In the genomic region with DNA sequence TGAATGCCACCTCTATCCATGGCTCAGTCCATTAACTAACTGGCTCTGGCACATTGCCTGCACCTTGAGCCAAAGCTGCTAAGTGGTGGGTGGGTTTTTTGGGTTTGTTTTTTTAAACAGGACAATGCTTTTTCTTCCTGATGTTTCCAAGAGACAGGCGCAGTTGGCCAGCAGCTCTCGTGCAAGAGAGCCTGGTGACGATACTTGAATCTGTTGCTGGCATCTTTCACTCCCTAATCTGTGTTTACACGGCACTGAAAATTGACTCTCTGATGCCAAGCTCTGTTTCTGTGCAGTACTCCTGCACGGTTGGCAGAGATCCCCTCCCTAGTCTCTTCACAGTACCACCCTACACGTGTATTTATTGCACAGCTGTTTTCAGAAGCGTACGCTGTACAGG, we compare ENCODE assay signal across 9 mouse cellular contexts. TPM values are rescaled to one million over a fixed set of nuclear protein-coding genes. Genes with fewer than 3 reads are reported as not detected.
A peak's percentile ranks its signal among the peaks of the same experiment; 100 is the strongest.
DNase-seq lines count a peak whose midpoint lies in the region; ATAC-seq lines count a peak whose summit lies in the region.
"Had no signal": no experiment of that assay in that cellular context is flagged by ENCODE, and none has a peak within 500 bp of the region (broad histone marks: within the 10 kb centered on the region; RNA-seq: fewer than 3 reads in every experiment).

No protein-coding gene starts in this region.

- ATAC-seq in hindbrain, embryonic 15.5 days (ENCODE audit: low FRiP score, low read depth), result peak; percentile 80
- no peak for ATAC-seq in hindbrain, embryonic 12.5 days (ENCODE audit: low FRiP score)
- ATAC-seq in granulocyte monocyte progenitor cell, adult 5-6 weeks (replicated peaks; ENCODE audit: poor library complexity, severe bottlenecking), result no peak
- no peak for ATAC-seq in erythroid progenitor cell, adult 5-6 weeks (replicated peaks; ENCODE audit: low FRiP score, poor library complexity, severe bottlenecking)

- no peak overlapping the region for H3K4me3 ChIP-seq in hindbrain, embryonic 15.5 days
- no peak overlapping the region for H3K4me3 ChIP-seq in hindbrain, embryonic 12.5 days
- H3K4me3 ChIP-seq: limb, embryonic 13.5 days had no signal

- H3K27ac ChIP-seq in hindbrain, embryonic 15.5 days (replicated peaks), result peak overlapping the region; percentile 62
- no peak overlapping the region for H3K27ac ChIP-seq in hindbrain, embryonic 12.5 days
- H3K27ac ChIP-seq: limb, embryonic 13.5 days had no signal

- no peak overlapping the region for H3K9ac ChIP-seq in hindbrain, embryonic 15.5 days
- H3K9ac ChIP-seq in hindbrain, embryonic 12.5 days, result no peak overlapping the region
- H3K9ac ChIP-seq: limb, embryonic 13.5 days had no signal

- H3K4me2 ChIP-seq in hindbrain, embryonic 15.5 days, result peak overlapping the region; percentile 30
- no peak overlapping the region for H3K4me2 ChIP-seq in hindbrain, embryonic 12.5 days (replicated peaks)
- H3K4me2 ChIP-seq: limb, embryonic 13.5 days had no signal

- no peaks in the 10 kb centered on the region for H3K27me3 ChIP-seq in hindbrain, embryonic 15.5 days
- no peaks in the 10 kb centered on the region for H3K27me3 ChIP-seq in hindbrain, embryonic 12.5 days
- H3K27me3 ChIP-seq: limb, embryonic 13.5 days had no signal

- H3K9me3 ChIP-seq in hindbrain, embryonic 15.5 days, result no peaks in the 10 kb centered on the region
- H3K9me3 ChIP-seq in hindbrain, embryonic 12.5 days (replicated peaks), result no peaks in the 10 kb centered on the region
- H3K9me3 ChIP-seq: limb, embryonic 13.5 days had no signal

- H3K4me1 ChIP-seq in hindbrain, embryonic 15.5 days (replicated peaks), result peaks cover 8% of the 10 kb centered on the region
- no peaks in the 10 kb centered on the region for H3K4me1 ChIP-seq in hindbrain, embryonic 12.5 days
- H3K4me1 ChIP-seq: limb, embryonic 13.5 days had no signal

- DNase-seq in cerebellum, adult 11-12 months, result peak; percentile 22
- peak; percentile 30 to 43 for DNase-seq in frontal cortex, postnatal 36 days (ENCODE audit: low spot score in 2 of 2)
- DNase-seq in left cerebral cortex, postnatal 36 days (ENCODE audit: low spot score in 2 of 2), result peak; percentile 18 to 33
- DNase-seq in right cerebral cortex, postnatal 4 days, result peak; percentile 59

- 37% methylated on average over 8 of the region's 8 CpGs for WGBS in hindbrain, embryonic 15.5 days
- WGBS in hindbrain, embryonic 12.5 days, result 86% methylated on average over 8 of the region's 8 CpGs

- intact Hi-C loops in left cerebral cortex, postnatal 36 days (cut with DNase I), result loop anchor here (5.0 kb wide), 1 partner anchor 52 kb away; no protein-coding TSS in a partner anchor

- H3K36me3 ChIP-seq in hindbrain, embryonic 15.5 days, result 0 out of 2 replicates have a peak, but pooled peaks cover 3% of the 10 kb centered on the region
- peaks cover 3% of the 10 kb centered on the region; the same call in 1 of the 2 replicates for H3K36me3 ChIP-seq in hindbrain, embryonic 12.5 days

RNA-seq across cellular contexts. Expression of gene Chrm4, which starts 56.3 kb away (rescaled TPM):
- polyA plus RNA-seq in hindbrain, embryonic 15.5 days (2015; fragmentation: Nextera tagmentation; extraction: Ambion mirVana), result 0.87 and 1.2 TPM in 2 replicates
- polyA plus RNA-seq in hindbrain, embryonic 12.5 days (2016; fragmentation: Nextera tagmentation; extraction: Ambion mirVana), result 0.77 and 1.0 TPM in 2 replicates
- 10 to 100 TPM; 44.0 to 51.3 TPM for total RNA-seq in left cerebral cortex, postnatal 36 days (2021)
- total RNA-seq in granulocyte monocyte progenitor cell, adult 5-6 weeks (2014; fragmentation: Nextera tagmentation), result not detected in 2 replicates
- 0.26 TPM in 1 of 2 replicates, not detected in the other for total RNA-seq in granulocyte monocyte progenitor cell, adult 5-6 weeks (2017)
- total RNA-seq in erythroid progenitor cell, adult 5-6 weeks (2015; ENCODE audit: low replicate concordance), result 1.3 TPM in 1 of 2 replicates, not detected in the other
- total RNA-seq in erythroid progenitor cell, adult 5-6 weeks (2017; ENCODE audit: low replicate concordance), result not detected in 2 replicates

Comparison
In these comparisons a context has a peak if more than half of its experiments do, and no peak if none do; other contexts are left out.
1. RNA of gene Chrm4, which starts 56.3 kb away (total RNA-seq): 44.0 to 51.3 TPM in left cerebral cortex, postnatal 36 days; 1.3 TPM in erythroid progenitor cell, adult 5-6 weeks and 0.26 TPM in granulocyte monocyte progenitor cell, adult 5-6 weeks; every median in the first group is over 10 times any median in the second.
2. Peak in every context shown above with its lines, with median percentiles within 50 percentile points of each other: DNase-seq.